Mouse (Mus musculus): ENCODE results near the gene Rrp12. TPM values are rescaled to one million over a fixed set of nuclear protein-coding genes. Genes with fewer than 3 reads are reported as not detected.

The Rrp12 gene
- polyA plus RNA-seq, 1 experiment from 2014 or later: 16.8 TPM

GRCm38 (mm10) chr19:41835407-41835806 is 60.6 kb downstream of the Rrp12 start:
- peak overlapping the region; percentile 47; the same call in 1 of the 2 replicates for H3K4me2 ChIP-seq
- 53% methylated on average over 6 of the region's 6 CpGs for WGBS
- ATAC-seq (ENCODE audit: insufficient number of reproducible peaks, insufficient read depth, low FRiP score, low TSS enrichment, low read depth): no peak
- H3K27me3 ChIP-seq: peaks cover 35% of the 10 kb centered on the region
- H3K4me3 ChIP-seq: no peak overlapping the region; the same call in 1 of the 2 replicates
- no peak overlapping the region for H3K27ac ChIP-seq
- no peak overlapping the region for H3K9ac ChIP-seq
- no peaks in the 10 kb centered on the region for H3K9me3 ChIP-seq
- peaks cover 32% of the 10 kb centered on the region for H3K4me1 ChIP-seq
- H3K36me3 ChIP-seq: no peaks in the 10 kb centered on the region

- no peak overlapping the region for H3K4me3 ChIP-seq
- H3K27ac ChIP-seq: no peak overlapping the region
- WGBS: 66% methylated on average over 13 of the region's 13 CpGs
- H3K27me3 ChIP-seq: peaks cover 38% of the 10 kb centered on the region
- H3K9ac ChIP-seq: no peak overlapping the region
- ATAC-seq (ENCODE audit: insufficient number of reproducible peaks, insufficient read depth, low FRiP score, low TSS enrichment, low read depth): no peak
- no peak overlapping the region; the same call in 1 of the 2 replicates for H3K4me2 ChIP-seq
- peaks cover 30% of the 10 kb centered on the region for H3K4me1 ChIP-seq
- H3K36me3 ChIP-seq: no peaks in the 10 kb centered on the region
- no peaks in the 10 kb centered on the region for H3K9me3 ChIP-seq
Observed at GRCm38 (mm10) chr19:41832501-41833201, 63.3 kb downstream of the Rrp12 start.

GRCm38 (mm10) chr19:41831718-41832391 is 64.1 kb downstream of the Rrp12 start:
- 10% methylated on average over 14 of the region's 14 CpGs for WGBS
- no peak for ATAC-seq (ENCODE audit: insufficient number of reproducible peaks, insufficient read depth, low FRiP score, low TSS enrichment, low read depth)
- Histone ChIP-seq H3K27me3 (peaks cover 38% of the 10 kb centered on the region), H3K9ac (peak overlapping the region; percentile 36; the same call in 1 of the 2 replicates), H3K4me1 (peaks cover 30% of the 10 kb centered on the region), H3K36me3 (no peaks in the 10 kb centered on the region), H3K27ac (no peak overlapping the region), H3K9me3 (no peaks in the 10 kb centered on the region), H3K4me3 (peak overlapping the region; percentile 73), H3K4me2 (peak overlapping the region; percentile 98)

- no peaks in the 10 kb centered on the region for H3K36me3 ChIP-seq
- no peak overlapping the region for H3K27ac ChIP-seq
- peaks cover 30% of the 10 kb centered on the region for H3K4me1 ChIP-seq
- 2% methylated on average over 19 of the region's 19 CpGs for WGBS
- H3K4me3 ChIP-seq: peak overlapping the region; percentile 73
- no peak for ATAC-seq (ENCODE audit: insufficient number of reproducible peaks, insufficient read depth, low FRiP score, low TSS enrichment, low read depth)
- H3K27me3 ChIP-seq: peaks cover 38% of the 10 kb centered on the region
- peak overlapping the region; percentile 75 for H3K9ac ChIP-seq
- peak overlapping the region; percentile 98 for H3K4me2 ChIP-seq
- H3K9me3 ChIP-seq: no peaks in the 10 kb centered on the region
Observed at GRCm38 (mm10) chr19:41831101-41831570, 64.8 kb downstream of the Rrp12 start.

- WGBS: under 1% methylated on average over 89 of the region's 112 CpGs
- Histone ChIP-seq H3K4me3 (peak overlapping the region; percentile 73), H3K36me3 (no peaks in the 10 kb centered on the region), H3K4me2 (peak overlapping the region; percentile 98), H3K4me1 (peaks cover 23% of the 10 kb centered on the region), H3K9me3 (no peaks in the 10 kb centered on the region), H3K27me3 (peaks cover 38% of the 10 kb centered on the region), H3K9ac (peak overlapping the region; percentile 75), H3K27ac (peak overlapping the region; percentile 33; the same call in 1 of the 2 replicates)
- ATAC-seq (ENCODE audit: insufficient number of reproducible peaks, insufficient read depth, low FRiP score, low TSS enrichment, low read depth): peak; percentile 12; the same call in 1 of the 2 replicates
Observed at GRCm38 (mm10) chr19:41830106-41831031, 65.6 kb downstream of the Rrp12 start.

GRCm38 (mm10) chr19:41829381-41830105 is 66.4 kb downstream of the Rrp12 start, which contains the start of gene Frat1:
Gene Frat1 (plus strand): TSS chr19:41829970.
- no peaks in the 10 kb centered on the region for H3K36me3 ChIP-seq
- ATAC-seq (ENCODE audit: insufficient number of reproducible peaks, insufficient read depth, low FRiP score, low TSS enrichment, low read depth): peak; percentile 90
- peaks cover 21% of the 10 kb centered on the region for H3K4me1 ChIP-seq
- peak within 1 kb of the TSS; percentile 73 for H3K4me3 ChIP-seq
- peak within 1 kb of the TSS; percentile 84 for H3K27ac ChIP-seq
- H3K9ac ChIP-seq: peak within 1 kb of the TSS; percentile 75
- no peaks in the 10 kb centered on the region for H3K9me3 ChIP-seq
- under 1% methylated on average over 39 of the region's 39 CpGs for WGBS
- H3K27me3 ChIP-seq: peaks cover 37% of the 10 kb centered on the region
- peak within 1 kb of the TSS; percentile 98 for H3K4me2 ChIP-seq

- H3K27me3 ChIP-seq: peaks cover 35% of the 10 kb centered on the region
- no peaks in the 10 kb centered on the region for H3K9me3 ChIP-seq
- H3K27ac ChIP-seq: no peak overlapping the region
- WGBS: 73% methylated on average over 3 of the region's 3 CpGs
- ATAC-seq (ENCODE audit: insufficient number of reproducible peaks, insufficient read depth, low FRiP score, low TSS enrichment, low read depth): no peak
- H3K4me3 ChIP-seq: peak overlapping the region; percentile 73
- H3K4me2 ChIP-seq: peak overlapping the region; percentile 98
- peaks cover 21% of the 10 kb centered on the region for H3K4me1 ChIP-seq
- H3K9ac ChIP-seq: no peak overlapping the region
- H3K36me3 ChIP-seq: no peaks in the 10 kb centered on the region
Observed at GRCm38 (mm10) chr19:41828941-41829340, 67.0 kb downstream of the Rrp12 start.

GRCm38 (mm10) chr19:41826529-41826928 is 69.4 kb downstream of the Rrp12 start:
- H3K9ac ChIP-seq: no peak overlapping the region
- WGBS: 75% methylated on average over 3 of the region's 3 CpGs
- no peaks in the 10 kb centered on the region for H3K9me3 ChIP-seq
- H3K4me3 ChIP-seq: no peak overlapping the region
- H3K27ac ChIP-seq: no peak overlapping the region
- H3K4me1 ChIP-seq: peaks cover 12% of the 10 kb centered on the region
- no peak for ATAC-seq (ENCODE audit: insufficient number of reproducible peaks, insufficient read depth, low FRiP score, low TSS enrichment, low read depth)
- H3K27me3 ChIP-seq: peaks cover 13% of the 10 kb centered on the region
- H3K4me2 ChIP-seq: no peak overlapping the region
- no peaks in the 10 kb centered on the region for H3K36me3 ChIP-seq

GRCm38 (mm10) chr19:41824950-41825349 is 71.0 kb downstream of the Rrp12 start:
- no peaks in the 10 kb centered on the region for H3K9me3 ChIP-seq
- no peak overlapping the region for H3K4me2 ChIP-seq
- no peaks in the 10 kb centered on the region for H3K4me1 ChIP-seq
- H3K36me3 ChIP-seq: no peaks in the 10 kb centered on the region
- H3K4me3 ChIP-seq: no peak overlapping the region
- H3K27me3 ChIP-seq: no peaks in the 10 kb centered on the region; the same call in 1 of the 2 replicates
- H3K27ac ChIP-seq: no peak overlapping the region
- ATAC-seq (ENCODE audit: insufficient number of reproducible peaks, insufficient read depth, low FRiP score, low TSS enrichment, low read depth): no peak
- H3K9ac ChIP-seq: no peak overlapping the region
- 88% methylated on average over 5 of the region's 5 CpGs for WGBS

- Histone ChIP-seq H3K4me1 (peaks cover 1% of the 10 kb centered on the region; the same call in 1 of the 2 replicates), H3K9ac (no peak overlapping the region), H3K9me3 (no peaks in the 10 kb centered on the region), H3K4me3 (no peak overlapping the region), H3K4me2 (no peak overlapping the region), H3K27ac (no peak overlapping the region), H3K36me3 (no peaks in the 10 kb centered on the region), H3K27me3 (no peaks in the 10 kb centered on the region; the same call in 1 of the 2 replicates)
- no peak for ATAC-seq (ENCODE audit: insufficient number of reproducible peaks, insufficient read depth, low FRiP score, low TSS enrichment, low read depth)
- WGBS: 83% methylated on average over 1 of the region's 1 CpGs
Observed at GRCm38 (mm10) chr19:41822589-41822988, 73.4 kb downstream of the Rrp12 start.

Data from embryonic facial prominence, embryonic 13.5 days (tissue).